Mouse (Mus musculus) forebrain, embryonic 16.5 days (tissue): ENCODE data around the gene Fam117b. TPM values are rescaled to one million over a fixed set of nuclear protein-coding genes. Genes with fewer than 3 reads are reported as not detected.

Experiments
- polyA plus RNA-seq: library from polyadenylated mRNA; unstranded; fragments of >200 nt; fragmentation: Nextera tagmentation; extraction: Ambion mirVana; gene quantifications from 2 replicates; pipeline ENCODE4 v1.2.1, GENCODE M21; 2015

Gene Fam117b
- polyA plus RNA-seq, 1 experiment from 2014 or later = 33.5 TPM

Other genes starting within 250 kb of the Fam117b start
- 406 and 423 TPM in 2 replicates for gene Sumo1, start 242.2 kb upstream of the Fam117b start, polyA plus RNA-seq
- 172 and 181 TPM in 2 replicates for gene Nop58, start 228.0 kb upstream of the Fam117b start, polyA plus RNA-seq
- gene Bmpr2, start 149.6 kb upstream of the Fam117b start, polyA plus RNA-seq = 13.5 and 15.4 TPM in 2 replicates
- gene Ica1l, start 130.2 kb downstream of the Fam117b start, polyA plus RNA-seq = 25.4 and 31.4 TPM in 2 replicates
- gene Carf, start 185.2 kb downstream of the Fam117b start, polyA plus RNA-seq = 6.9 and 9.3 TPM in 2 replicates
- gene Wdr12, start 185.6 kb downstream of the Fam117b start, polyA plus RNA-seq = 58.4 and 58.9 TPM in 2 replicates